Mouse (Mus musculus) thymus, postnatal 4 days (tissue): ENCODE measurements around the gene Afdn.
A peak's percentile ranks its signal among the peaks of the same experiment; 100 is the strongest.

Experiments used
- DNase-seq: peaks from one replicate; pipeline ENCODE4 v3.0.0; 2021

Gene Afdn

GRCm38 (mm10) chr17:13759853-13760627, at the start of gene Afdn:
Gene Afdn, plus strand, starts transcription at chr17:13760539.
- DNase-seq: peak; percentile 84

DNA sequence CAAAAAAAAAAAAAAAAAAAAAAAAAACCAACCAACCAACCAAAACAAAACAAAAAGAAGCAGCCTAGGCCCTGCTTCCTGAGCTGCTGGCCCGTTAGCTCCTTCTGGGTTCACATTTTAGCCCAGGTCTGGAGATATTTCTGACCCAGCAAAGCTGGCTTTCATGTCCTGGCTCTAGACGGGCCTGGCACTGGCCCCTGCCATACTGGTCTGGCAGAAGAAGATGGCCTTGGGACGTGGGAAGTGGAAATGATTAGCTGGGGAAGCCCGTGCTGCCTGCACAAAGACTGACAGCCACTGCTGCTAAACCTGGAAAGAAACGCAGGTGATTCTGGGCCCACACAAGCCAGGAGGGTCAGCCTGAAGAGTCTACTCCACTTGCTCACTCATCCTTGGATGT, 49.2 kb upstream of the Afdn start:
- DNase-seq: no peak

DNA sequence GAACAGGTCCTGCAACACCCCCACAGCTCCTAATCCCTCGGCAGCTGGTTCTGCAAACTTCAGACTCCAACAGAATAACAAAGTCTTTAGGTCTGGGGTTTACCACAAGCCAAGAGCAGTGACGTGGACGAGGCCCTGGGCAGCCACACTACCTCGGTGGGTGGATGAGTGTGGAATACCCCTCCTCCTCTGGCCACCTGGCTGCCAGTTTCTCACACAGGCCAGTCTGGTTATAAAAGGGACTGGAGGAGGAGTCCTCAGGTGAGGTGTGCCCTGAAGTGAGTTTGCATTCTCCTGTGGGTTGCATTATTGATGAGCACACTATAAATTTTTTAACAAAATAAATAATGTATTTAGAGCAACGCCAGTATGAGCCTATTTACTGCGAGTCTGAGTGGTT, 48.2 kb upstream of the Afdn start:
- no peak for DNase-seq

DNA sequence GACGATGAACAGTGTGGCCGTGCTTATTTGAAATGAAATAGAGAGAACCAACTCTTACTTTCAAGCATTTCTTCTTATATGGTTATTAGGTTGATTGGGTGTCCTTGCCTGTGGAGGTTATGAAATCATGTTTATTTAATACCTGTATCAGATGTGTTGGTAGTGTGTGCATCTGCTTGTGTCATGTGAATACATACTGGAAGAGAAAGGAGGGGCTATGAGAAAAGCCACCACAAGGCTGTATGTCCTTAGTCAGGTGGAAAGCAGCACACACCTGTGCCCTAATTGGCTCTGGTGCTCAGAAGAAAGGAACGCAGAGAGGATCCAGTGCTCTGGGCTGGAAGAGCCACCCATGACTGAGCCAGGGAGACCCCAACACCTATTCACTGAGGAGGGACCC, 47.8 kb upstream of the Afdn start:
- no peak for DNase-seq

GRCm38 (mm10) chr17:13714128-13714527, 46.2 kb upstream of the Afdn start:
- DNase-seq: no peak

GRCm38 (mm10) chr17:13714654-13715053, 45.7 kb upstream of the Afdn start:
- no peak for DNase-seq

GRCm38 (mm10) chr17:13715511-13715910, 44.8 kb upstream of the Afdn start:
- DNase-seq: peak; percentile 24

DNA sequence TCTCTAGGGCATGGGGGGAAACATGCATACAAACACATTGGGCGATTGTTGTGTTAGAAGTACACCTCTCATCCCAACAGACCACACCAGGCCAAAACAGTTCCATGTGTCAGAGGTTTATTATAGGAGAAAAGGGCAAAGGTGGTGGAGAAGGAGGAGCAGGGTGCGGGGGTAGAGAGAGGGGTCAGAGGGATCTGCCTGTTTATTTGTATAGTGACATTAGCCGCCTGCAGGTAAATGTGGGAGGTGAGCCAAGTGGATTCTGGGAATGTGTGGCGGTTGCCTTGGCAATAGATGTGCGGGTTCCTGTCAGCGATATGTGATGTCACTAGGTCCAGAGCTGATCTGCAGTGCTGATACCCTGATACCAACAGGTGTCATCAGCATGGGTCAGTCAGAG, 44.0 kb upstream of the Afdn start:
- no peak for DNase-seq

GRCm38 (mm10) chr17:13717428-13717827, 42.9 kb upstream of the Afdn start:
- DNase-seq: no peak

- DNase-seq: no peak
These were observed 40.2 kb upstream of the Afdn start for GRCm38 (mm10) chr17:13720187-13720586.

DNA sequence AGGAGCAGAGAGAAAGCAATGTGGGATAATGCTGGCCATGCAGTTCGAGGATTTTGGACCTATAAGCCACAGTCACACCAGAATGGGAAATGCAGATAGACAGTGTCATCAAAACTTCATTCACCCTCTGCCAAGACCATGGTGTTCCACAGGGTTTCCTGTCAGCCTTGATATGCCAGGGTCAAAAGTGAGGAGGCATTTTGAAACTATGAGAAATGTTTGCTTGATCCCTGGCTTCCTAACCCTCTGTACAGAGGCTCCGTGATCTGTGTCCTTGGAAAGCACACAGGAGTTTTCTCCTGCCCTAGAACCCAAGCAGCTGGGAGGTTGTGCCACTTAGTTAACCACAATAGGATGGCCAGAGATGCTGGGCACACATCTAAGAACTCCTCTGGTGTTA, 39.0 kb upstream of the Afdn start:
- no peak for DNase-seq

DNA sequence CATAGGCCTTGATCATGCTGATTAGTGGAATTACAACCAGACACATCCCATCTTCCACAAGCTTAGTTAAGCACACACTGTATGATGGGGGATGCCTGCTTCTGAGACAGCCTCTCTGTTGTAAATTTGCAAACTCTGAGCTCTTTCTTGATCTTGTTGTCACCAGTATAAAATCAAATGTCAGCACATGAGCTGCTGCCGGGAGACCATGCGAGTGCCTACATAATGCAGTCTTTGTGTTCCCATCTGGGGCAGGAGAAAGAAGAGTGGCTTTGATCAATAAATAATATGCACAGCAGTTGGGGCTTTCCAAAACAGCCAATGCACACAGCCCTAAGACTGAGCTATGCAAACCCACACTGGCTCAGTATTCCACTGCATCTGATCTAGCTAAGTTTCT, 37.9 kb upstream of the Afdn start:
- no peak for DNase-seq

- DNase-seq: no peak
These were observed 35.3 kb upstream of the Afdn start for GRCm38 (mm10) chr17:13725004-13725550.

GRCm38 (mm10) chr17:13726832-13727355, 33.4 kb upstream of the Afdn start:
- DNase-seq: no peak

GRCm38 (mm10) chr17:13730980-13731726, 29.2 kb upstream of the Afdn start:
- no peak for DNase-seq

GRCm38 (mm10) chr17:13731727-13732112, 28.6 kb upstream of the Afdn start:
- DNase-seq: no peak

DNA sequence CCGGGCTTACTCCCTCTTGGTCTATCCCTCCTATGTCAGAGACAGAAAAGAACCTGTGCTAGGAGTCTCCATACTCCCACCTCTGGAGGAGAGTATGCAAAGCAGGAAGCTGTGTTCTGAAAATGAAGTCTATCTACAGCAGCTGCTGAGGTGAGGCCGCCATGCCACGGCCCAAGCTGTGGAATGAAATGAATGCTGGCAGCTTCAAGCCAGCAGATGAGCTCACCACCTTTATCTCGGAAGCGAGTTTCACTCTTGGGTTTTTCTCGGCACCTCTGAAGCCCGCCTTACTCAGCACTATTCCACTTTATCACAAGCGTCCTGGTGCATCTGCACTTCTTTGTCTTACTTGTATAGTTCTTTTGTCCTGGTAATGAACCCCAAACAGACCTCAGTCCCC, 27.7 kb upstream of the Afdn start:
- DNase-seq: no peak

DNA sequence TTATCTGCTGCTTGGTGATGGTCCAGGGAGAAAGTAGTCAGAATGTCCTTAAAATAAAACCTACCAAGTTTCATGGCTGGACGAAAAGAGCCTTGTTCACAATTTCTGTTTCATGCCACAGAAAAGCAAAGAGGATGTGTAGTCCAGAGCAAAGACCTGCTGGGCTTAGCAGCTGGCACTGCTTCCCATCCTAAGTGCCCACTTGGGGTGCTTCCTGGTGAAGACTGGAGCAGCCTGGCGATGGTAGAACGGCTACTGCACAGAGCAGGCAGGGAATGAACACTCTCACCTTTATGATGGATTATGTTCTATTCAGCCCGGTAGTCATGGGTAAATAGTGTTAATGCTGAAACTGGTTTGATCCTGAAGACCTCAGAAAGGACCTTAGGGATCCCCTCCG, 26.4 kb upstream of the Afdn start:
- DNase-seq: no peak

DNA sequence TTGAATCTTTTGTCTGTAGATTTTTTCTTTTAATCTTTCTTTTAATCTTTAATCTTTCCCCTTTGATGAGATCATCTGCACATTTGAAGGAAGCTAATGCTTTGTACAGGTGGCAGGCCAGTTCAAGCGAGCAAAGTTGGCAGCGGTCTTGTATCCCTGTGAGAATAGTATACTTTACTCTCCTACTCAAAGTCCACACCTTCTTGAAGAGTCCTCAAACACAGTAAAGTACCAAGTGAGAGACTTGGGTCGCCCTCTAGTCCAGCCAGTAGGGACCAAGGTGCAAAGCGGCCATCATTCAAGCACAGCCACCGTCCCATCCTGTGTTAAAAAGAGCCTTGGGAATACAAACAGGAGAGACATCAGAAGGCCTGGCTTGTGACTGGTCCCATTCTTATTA, 25.3 kb upstream of the Afdn start:
- no peak for DNase-seq

GRCm38 (mm10) chr17:13735803-13736282, 24.5 kb upstream of the Afdn start:
- no peak for DNase-seq

DNA sequence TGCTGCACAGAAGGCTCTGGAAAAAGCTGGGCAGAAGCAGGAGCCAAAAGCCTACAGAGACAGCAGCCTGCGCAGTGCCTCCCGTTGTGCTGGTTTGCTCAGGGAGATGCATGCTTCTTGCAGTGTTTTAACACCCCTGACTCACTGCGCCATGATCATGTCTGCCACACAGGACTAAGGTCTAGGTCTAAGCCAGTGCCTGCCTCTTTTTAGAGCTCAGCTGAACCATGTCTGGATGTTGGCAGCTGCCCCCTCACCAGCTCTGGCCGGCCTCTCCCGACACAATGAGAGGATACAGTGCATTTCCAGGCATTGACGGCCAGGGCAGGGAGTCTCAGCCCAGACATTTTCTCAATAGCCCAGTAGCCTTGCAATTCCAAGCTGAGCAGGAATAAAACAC, 23.0 kb upstream of the Afdn start:
- no peak for DNase-seq

DNA sequence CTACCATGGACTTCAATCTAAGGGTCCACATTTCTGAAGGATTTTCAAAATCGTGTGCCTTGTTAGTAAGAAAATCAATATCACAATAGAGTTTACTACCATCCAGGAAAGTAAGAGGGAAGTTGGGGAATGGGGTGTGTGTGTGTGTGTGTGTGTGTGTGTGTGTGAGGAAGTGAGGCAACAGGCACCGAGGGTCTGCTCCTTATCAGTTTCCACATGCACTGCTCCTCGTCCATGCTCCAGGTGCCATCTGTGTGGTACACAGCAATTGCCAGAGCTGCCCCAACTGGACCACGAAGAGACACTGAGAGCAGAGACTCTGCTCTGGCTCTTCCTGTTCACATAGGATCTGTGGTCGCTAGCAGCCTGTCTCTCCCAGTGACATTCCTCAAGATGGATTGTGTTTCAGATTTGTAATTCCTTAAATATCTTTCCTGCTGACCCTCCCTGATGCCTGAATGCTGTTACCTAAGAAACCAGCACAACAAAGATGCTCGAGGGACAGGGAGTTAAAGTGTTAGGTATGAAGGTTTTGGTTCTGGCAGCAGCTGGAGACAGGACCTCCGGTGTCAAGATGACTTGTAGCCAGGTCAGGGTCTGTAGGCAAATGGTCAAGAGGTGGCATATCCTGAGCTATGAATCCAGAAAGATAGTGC, 22.1 kb upstream of the Afdn start:
- DNase-seq: no peak

- DNase-seq: no peak
These were observed 21.4 kb upstream of the Afdn start for GRCm38 (mm10) chr17:13738916-13739315.
